25 mouse cellular contexts compared by ENCODE assay signal in genomic region chr4:102586787-102587186, GRCm38 (mm10).
DNase-seq lines count a peak whose midpoint lies in the region; ATAC-seq and TF ChIP-seq lines count a peak whose summit lies in the region.
"Had no signal": no experiment of that assay in that cellular context is flagged by ENCODE, and none has a peak within 500 bp of the region (broad histone marks: within the 10 kb centered on the region; RNA-seq: fewer than 3 reads in every experiment).

No protein-coding gene starts in this region.

- peaks cover 31% of the 10 kb centered on the region for H3K79me2 ChIP-seq in liver, adult 2 months (ENCODE audit: control insufficient read depth, insufficient read depth, low read length)
- peaks cover 86% of the 10 kb centered on the region for H3K79me2 ChIP-seq in CH12.LX (replicated peaks; ENCODE audit: control insufficient read depth, extremely low read depth, insufficient read depth, poor library complexity, severe bottlenecking)

- in situ Hi-C loops in CH12.LX (cut with MboI; ENCODE audit: low pct_ligation_motif_present, low pct_unique_long_range_greater_than_20kb, low sequenced_read_pairs) = no loop called here

- no peak for ATAC-seq in liver, embryonic 11.5 days (replicated peaks; ENCODE audit: low FRiP score)
- ATAC-seq: forebrain, embryonic 15.5 days; hindbrain, embryonic 16.5 days; inflammation-experienced regulatory T-cells, adult 6 months had no signal

- H3K9me3 ChIP-seq in liver, embryonic 11.5 days (ENCODE audit: control insufficient read depth, low read length) = no peaks in the 10 kb centered on the region
- H3K9me3 ChIP-seq in CH12.LX (replicated peaks; ENCODE audit: low read length) = no peaks in the 10 kb centered on the region
- H3K9me3 ChIP-seq: embryonic facial prominence, embryonic 15.5 days; forebrain, embryonic 10.5 days; forebrain, embryonic 15.5 days; heart, embryonic 15.5 days; hindbrain, embryonic 12.5 days had no signal

- H3K4me2 ChIP-seq in liver, embryonic 11.5 days = no peak overlapping the region
- peak overlapping the region; percentile 50 for H3K4me2 ChIP-seq in CH12.LX (ENCODE audit: insufficient read depth, low read depth, poor library complexity, severe bottlenecking)
- H3K4me2 ChIP-seq: embryonic facial prominence, embryonic 15.5 days; forebrain, embryonic 15.5 days; heart, embryonic 11.5 days; heart, embryonic 15.5 days; hindbrain, embryonic 12.5 days had no signal

- TF ChIP-seq CTCF in kidney, adult 2 months (conservative IDR thresholded peaks at IDR 0.05; ENCODE audit: insufficient read depth, insufficient read length, low read depth, low read length) = no peak
- TF ChIP-seq CTCF in liver, adult 2 months (IDR thresholded peaks at IDR 0.05; ENCODE audit: low read depth, low read length) = no peak
- no peak for TF ChIP-seq CTCF in CH12.LX (conservative IDR thresholded peaks at IDR 0.05 in 1 of 2, IDR thresholded peaks at IDR 0.05 in 1 of 2; ENCODE audit: low read depth in 2 of 2, low read length in 2 of 2)

- intact Hi-C loops in heart, postnatal 10 days (cut with DNase I) = no loop called here

- TF ChIP-seq RAD21 in CH12.LX (IDR thresholded peaks at IDR 0.05; ENCODE audit: low read depth, low read length) = no peak

- peak overlapping the region; percentile 32; the same call in 1 of the 2 replicates for H3K27ac ChIP-seq in kidney, adult 2 months (ENCODE audit: insufficient read depth, low read depth, low read length)
- peak overlapping the region; percentile 38 for H3K27ac ChIP-seq in liver, adult 2 months (replicated peaks; ENCODE audit: insufficient read depth, low read depth, low read length)
- no peak overlapping the region for H3K27ac ChIP-seq in liver, embryonic 11.5 days (ENCODE audit: low read depth, low read length)
- peak overlapping the region; percentile 56 for H3K27ac ChIP-seq in CH12.LX (ENCODE audit: insufficient read depth, low read depth)
- H3K27ac ChIP-seq: embryonic facial prominence, embryonic 15.5 days; forebrain, embryonic 10.5 days; forebrain, embryonic 15.5 days; heart, embryonic 15.5 days; hindbrain, embryonic 12.5 days had no signal

- peaks cover 14% of the 10 kb centered on the region; the same call in 1 of the 2 replicates for H3K4me1 ChIP-seq in kidney, adult 2 months (ENCODE audit: control insufficient read depth, insufficient read depth, low read length)
- H3K4me1 ChIP-seq in liver, adult 2 months (ENCODE audit: control insufficient read depth, insufficient read depth, low read length) = peaks cover 30% of the 10 kb centered on the region
- peaks cover 2% of the 10 kb centered on the region for H3K4me1 ChIP-seq in liver, embryonic 11.5 days (replicated peaks; ENCODE audit: control insufficient read depth, insufficient read depth, low read length)
- H3K4me1 ChIP-seq in CH12.LX (ENCODE audit: control insufficient read depth in 1 of 2, insufficient read depth in 2 of 2) = peaks cover 30 to 94% of the 10 kb centered on the region in 2 experiments

- no peak overlapping the region for H3K4me3 ChIP-seq in kidney, adult 2 months (ENCODE audit: insufficient read depth, low read depth, low read length)
- no peak overlapping the region for H3K4me3 ChIP-seq in liver, adult 2 months (ENCODE audit: insufficient read depth, low read depth, low read length)
- no peak overlapping the region for H3K4me3 ChIP-seq in liver, embryonic 11.5 days (ENCODE audit: low read depth, low read length)
- H3K4me3 ChIP-seq in CH12.LX (replicated peaks in 1 of 3; ENCODE audit: low read depth in 2 of 3, low read length in 2 of 3, poor library complexity in 1 of 3) = no peak overlapping the region
- H3K4me3 ChIP-seq: embryonic facial prominence, embryonic 15.5 days; erythroblast, embryonic 14.5 days; forebrain, embryonic 10.5 days; forebrain, embryonic 15.5 days; heart, embryonic 15.5 days; hindbrain, embryonic 12.5 days had no signal

- H3K27me3 ChIP-seq in kidney, adult 2 months (replicated peaks; ENCODE audit: control insufficient read depth, insufficient read depth, low read length) = no peaks in the 10 kb centered on the region
- no peaks in the 10 kb centered on the region for H3K27me3 ChIP-seq in liver, adult 2 months (ENCODE audit: control insufficient read depth, insufficient read depth, low read length)
- no peaks in the 10 kb centered on the region for H3K27me3 ChIP-seq in liver, embryonic 11.5 days (replicated peaks; ENCODE audit: control insufficient read depth, insufficient read depth, low read length)
- no peaks in the 10 kb centered on the region for H3K27me3 ChIP-seq in CH12.LX (replicated peaks)
- H3K27me3 ChIP-seq: embryonic facial prominence, embryonic 15.5 days; forebrain, embryonic 15.5 days; heart, embryonic 15.5 days; hindbrain, embryonic 12.5 days had no signal

- no peaks in the 10 kb centered on the region for H3K36me3 ChIP-seq in kidney, adult 2 months (ENCODE audit: control insufficient read depth, insufficient read depth, low read length)
- peaks cover 9% of the 10 kb centered on the region for H3K36me3 ChIP-seq in liver, adult 2 months (ENCODE audit: control insufficient read depth, insufficient read depth, low read length)
- H3K36me3 ChIP-seq in liver, embryonic 11.5 days (ENCODE audit: control insufficient read depth, insufficient read depth, low read length) = no peaks in the 10 kb centered on the region
- peaks cover 10 to 52% of the 10 kb centered on the region in 2 experiments for H3K36me3 ChIP-seq in CH12.LX (replicated peaks in 1 of 2; ENCODE audit: control insufficient read depth in 1 of 2, insufficient read depth in 1 of 2, low read length in 1 of 2)
- H3K36me3 ChIP-seq: embryonic facial prominence, embryonic 15.5 days; forebrain, embryonic 10.5 days; forebrain, embryonic 15.5 days; heart, embryonic 15.5 days; hindbrain, embryonic 12.5 days had no signal

- dilution Hi-C loops in CH12.LX (cut with MboI; ENCODE audit: extremely low pct_ligation_motif_present, extremely low pct_unique_long_range_greater_than_20kb, low sequenced_read_pairs) = no loop called here

- DNase-seq in heart, adult 11 months = peak; percentile 34
- no peak for DNase-seq in heart, postnatal 10 days
- no peak for DNase-seq in kidney, adult 2 months
- no peak for DNase-seq in kidney, postnatal 10 days
- no peak for DNase-seq in liver, adult 2 months (ENCODE audit: extremely low read depth, low read depth, low spot score)
- DNase-seq in liver, embryonic 11.5 days (ENCODE audit: low spot score) = no peak
- no peak for DNase-seq in CH12.LX (ENCODE audit: extremely low read depth)
- DNase-seq in frontal cortex, postnatal 10 days (ENCODE audit: low spot score in 2 of 2) = no peak
- DNase-seq: adrenal gland, adult 2 months; adrenal gland, postnatal 36 days; cerebellum, adult 11 months; cerebellum, adult 8-10 months; cerebellum, postnatal 14 days; embryo, embryonic 11 days; gastrocnemius, postnatal 25 days; heart, postnatal 36 days had no signal

- no peak for TF ChIP-seq EP300 in CH12.LX (IDR thresholded peaks at IDR 0.05; ENCODE audit: low read length)

- no peak for TF ChIP-seq POLR2A in kidney, adult 2 months (IDR thresholded peaks at IDR 0.05; ENCODE audit: low read depth, low read length)
- TF ChIP-seq POLR2A in liver, adult 2 months (IDR thresholded peaks at IDR 0.05; ENCODE audit: extremely low read depth, insufficient read depth, low read length) = no peak
- TF ChIP-seq POLR2A in CH12.LX (IDR thresholded peaks at IDR 0.05; ENCODE audit: low read depth, low read length) = no peak

- WGBS in kidney, adult 2 months = 78% methylated on average over 3 of the region's 3 CpGs
- 90% methylated on average over 3 of the region's 3 CpGs for WGBS in liver, adult 2 months
- 83% methylated on average over 3 of the region's 3 CpGs for WGBS in liver, embryonic 11.5 days

- no peak overlapping the region for H3K9ac ChIP-seq in liver, adult 2 months (ENCODE audit: low read depth, low read length)
- H3K9ac ChIP-seq in liver, embryonic 11.5 days (ENCODE audit: low read depth, low read length) = no peak overlapping the region
- peak overlapping the region; percentile 39; the same call in 1 of the 2 replicates for H3K9ac ChIP-seq in CH12.LX (ENCODE audit: insufficient read depth, low read depth)
- H3K9ac ChIP-seq: embryonic facial prominence, embryonic 15.5 days; forebrain, embryonic 15.5 days; heart, embryonic 15.5 days; hindbrain, embryonic 12.5 days had no signal

TF ChIP-seq in CH12.LX, 34 proteins besides CTCF, POLR2A, EP300 and RAD21:
- peak; percentile 72; the same call in 1 of the 2 replicates for TF ChIP-seq MAFK (IDR thresholded peaks at IDR 0.05; ENCODE audit: insufficient replicate concordance, low read length)
- TF ChIP-seq MAX (IDR thresholded peaks at IDR 0.05; ENCODE audit: low read length) = no peak
TF ChIP-seq in CH12.LX: peak in this region for 1.
